Mouse (Mus musculus): ENCODE results near the gene Crispld2. TPM values are rescaled to one million over a fixed set of nuclear protein-coding genes. Genes with fewer than 3 reads are reported as not detected.

Crispld2 gene
- total RNA-seq, 2 experiments from 2014 or later = not detected

GRCm38 (mm10) chr8:120052318-120052717 lies 60.1 kb downstream of the Crispld2 start:
- no peak for ATAC-seq (replicated peaks; ENCODE audit: low FRiP score, low TSS enrichment, poor library complexity, severe bottlenecking)

- ATAC-seq (replicated peaks; ENCODE audit: low FRiP score, low TSS enrichment, poor library complexity, severe bottlenecking) = no peak
Observed at GRCm38 (mm10) chr8:120054833-120055232, 62.6 kb downstream of the Crispld2 start.

- ATAC-seq (replicated peaks; ENCODE audit: low FRiP score, low TSS enrichment, poor library complexity, severe bottlenecking) = no peak
Observed at GRCm38 (mm10) chr8:120057078-120057477, 64.8 kb downstream of the Crispld2 start.

- ATAC-seq (replicated peaks; ENCODE audit: low FRiP score, low TSS enrichment, poor library complexity, severe bottlenecking) = no peak
Observed at GRCm38 (mm10) chr8:120062742-120063141, 70.5 kb downstream of the Crispld2 start.

- no peak for ATAC-seq (replicated peaks; ENCODE audit: low FRiP score, low TSS enrichment, poor library complexity, severe bottlenecking)
Observed at GRCm38 (mm10) chr8:120063326-120063725, 71.1 kb downstream of the Crispld2 start.

- ATAC-seq (replicated peaks; ENCODE audit: low FRiP score, low TSS enrichment, poor library complexity, severe bottlenecking) = no peak
Observed at GRCm38 (mm10) chr8:120065611-120066010, 73.4 kb downstream of the Crispld2 start.

- ATAC-seq (replicated peaks; ENCODE audit: low FRiP score, low TSS enrichment, poor library complexity, severe bottlenecking) = no peak
Observed at GRCm38 (mm10) chr8:120066226-120066625, 74.0 kb downstream of the Crispld2 start.

- ATAC-seq (replicated peaks; ENCODE audit: low FRiP score, low TSS enrichment, poor library complexity, severe bottlenecking) = no peak
Observed at GRCm38 (mm10) chr8:120067936-120068668, 75.9 kb downstream of the Crispld2 start.

GRCm38 (mm10) chr8:120071684-120072083 lies 79.4 kb downstream of the Crispld2 start:
- peak; percentile 69 for ATAC-seq (replicated peaks; ENCODE audit: low FRiP score, low TSS enrichment, poor library complexity, severe bottlenecking)

- no peak for ATAC-seq (replicated peaks; ENCODE audit: low FRiP score, low TSS enrichment, poor library complexity, severe bottlenecking)
Observed at GRCm38 (mm10) chr8:120072259-120072658, 80.0 kb downstream of the Crispld2 start.

- no peak for ATAC-seq (replicated peaks; ENCODE audit: low FRiP score, low TSS enrichment, poor library complexity, severe bottlenecking)
Observed at GRCm38 (mm10) chr8:120072827-120073226, 80.6 kb downstream of the Crispld2 start.

- no peak for ATAC-seq (replicated peaks; ENCODE audit: low FRiP score, low TSS enrichment, poor library complexity, severe bottlenecking)
Observed at GRCm38 (mm10) chr8:120074516-120074915, 82.3 kb downstream of the Crispld2 start.

GRCm38 (mm10) chr8:120075347-120075746 lies 83.1 kb downstream of the Crispld2 start:
- ATAC-seq (replicated peaks; ENCODE audit: low FRiP score, low TSS enrichment, poor library complexity, severe bottlenecking) = no peak

GRCm38 (mm10) chr8:120078080-120078479 lies 85.8 kb downstream of the Crispld2 start:
- peak; percentile 66; the same call in 1 of the 2 replicates for ATAC-seq (replicated peaks; ENCODE audit: low FRiP score, low TSS enrichment, poor library complexity, severe bottlenecking)

- no peak for ATAC-seq (replicated peaks; ENCODE audit: low FRiP score, low TSS enrichment, poor library complexity, severe bottlenecking)
Observed at GRCm38 (mm10) chr8:120079361-120079760, 87.1 kb downstream of the Crispld2 start.

GRCm38 (mm10) chr8:120083261-120083660 lies 91.0 kb downstream of the Crispld2 start:
- ATAC-seq (replicated peaks; ENCODE audit: low FRiP score, low TSS enrichment, poor library complexity, severe bottlenecking) = no peak

- ATAC-seq (replicated peaks; ENCODE audit: low FRiP score, low TSS enrichment, poor library complexity, severe bottlenecking) = no peak
Observed at GRCm38 (mm10) chr8:120084783-120085182, 92.5 kb downstream of the Crispld2 start.

- no peak for ATAC-seq (replicated peaks; ENCODE audit: low FRiP score, low TSS enrichment, poor library complexity, severe bottlenecking)
Observed at GRCm38 (mm10) chr8:120089511-120089910, 97.3 kb downstream of the Crispld2 start.

GRCm38 (mm10) chr8:120091032-120091431 lies 98.8 kb downstream of the Crispld2 start:
- ATAC-seq (replicated peaks; ENCODE audit: low FRiP score, low TSS enrichment, poor library complexity, severe bottlenecking) = no peak

GRCm38 (mm10) chr8:120093103-120093502 lies 100.9 kb downstream of the Crispld2 start:
- ATAC-seq (replicated peaks; ENCODE audit: low FRiP score, low TSS enrichment, poor library complexity, severe bottlenecking) = no peak

- ATAC-seq (replicated peaks; ENCODE audit: low FRiP score, low TSS enrichment, poor library complexity, severe bottlenecking) = no peak
Observed at GRCm38 (mm10) chr8:120094801-120095200, 102.6 kb downstream of the Crispld2 start.

Measured in megakaryocyte-erythroid progenitor cell, adult 5-6 weeks (primary cell).